Mouse (Mus musculus) MEL (cell line): ENCODE results near the gene Slc36a1. TPM values are rescaled to one million over a fixed set of nuclear protein-coding genes. Genes with fewer than 3 reads are reported as not detected.

ENCODE experiments used
- DNase-seq: peaks from one replicate; pipeline ENCODE4 v3.0.0; 2011; ENCODE audit warnings: low read depth, low spot score
- H3K27ac ChIP-seq: 2 replicates; pipeline ENCODE4 v1.5.1; 2012; ENCODE audit warnings: low read depth, mild to moderate bottlenecking, control low read depth, low read length, moderate library complexity; ENCODE audit not compliant: control insufficient read depth
- H3K27me3 ChIP-seq, 2 experiments: fragments of 150-350 bp in 1 of 2; sonication (generic) in 1 of 2; 2 replicates each; pipeline ENCODE4 v1.6.1; 2012; ENCODE audit warnings: low read length in 2 of 2, mild to moderate bottlenecking in 2 of 2, improper control_type of control experiment in 1 of 2, moderate library complexity in 1 of 2; ENCODE audit not compliant: insufficient read depth in 2 of 2, control insufficient read depth in 1 of 2
- H3K36me3 ChIP-seq, 2 experiments: 2 replicates each; pipeline ENCODE4 v1.6.1; 2012 to 2014; ENCODE audit warnings: low read length in 2 of 2, improper control_type of control experiment in 1 of 2, inconsistent platforms in 1 of 2, mild to moderate bottlenecking in 1 of 2; ENCODE audit not compliant: insufficient read depth in 2 of 2, control insufficient read depth in 1 of 2
- H3K4me1 ChIP-seq, 2 experiments: fragments of 150-350 bp in 1 of 2; sonication (generic) in 1 of 2; 2 replicates each; pipeline ENCODE4 v1.6.1; 2012; ENCODE audit warnings: low read length in 2 of 2, improper control_type of control experiment in 1 of 2, mild to moderate bottlenecking in 1 of 2; ENCODE audit not compliant: insufficient read depth in 2 of 2, control insufficient read depth in 1 of 2
- H3K4me3 ChIP-seq, 2 experiments: fragments of 150-350 bp in 1 of 2; sonication (generic) in 1 of 2; 2 replicates each; pipeline ENCODE4 v1.5.1; 2012; ENCODE audit warnings: low read depth in 2 of 2, low read length in 2 of 2, mild to moderate bottlenecking in 2 of 2, moderate library complexity in 2 of 2, control low read depth in 1 of 2, improper control_type of control experiment in 1 of 2; ENCODE audit not compliant: control insufficient read depth in 1 of 2, insufficient read depth in 1 of 2
- H3K79me2 ChIP-seq: 2 replicates; pipeline ENCODE4 v1.6.1; 2012; ENCODE audit warnings: mild to moderate bottlenecking, low read length, moderate library complexity; ENCODE audit not compliant: control insufficient read depth, poor library complexity, insufficient read depth
- H3K9ac ChIP-seq: 2 replicates; pipeline ENCODE4 v1.6.1; 2012; ENCODE audit warnings: low read depth, mild to moderate bottlenecking, control low read depth, low read length, moderate library complexity; ENCODE audit not compliant: control insufficient read depth, poor library complexity, severe bottlenecking
- H3K9me3 ChIP-seq: fragments of 150-350 bp; sonication (generic); replicated peaks from 2 replicates; pipeline ENCODE4 v1.6.1; 2012; ENCODE audit warnings: mild to moderate bottlenecking, low read length, improper control_type of control experiment, moderate library complexity; ENCODE audit not compliant: insufficient read depth
- CHD2 ChIP-seq: IDR thresholded peaks from 2 replicates; pipeline ENCODE4 v1.6.1; 2011; ENCODE audit warnings: low read length, improper control_type of control experiment
- CTCF ChIP-seq, 3 experiments: IDR thresholded peaks in 2 of 3; conservative IDR thresholded peaks in 1 of 3; 2 replicates each; pipeline ENCODE4 v1.5.1; 2011 to 2012; ENCODE audit warnings: low read length in 3 of 3, low read depth in 2 of 3, mild to moderate bottlenecking in 2 of 3, improper control_type of control experiment in 1 of 3, inconsistent platforms in 1 of 3, mixed read lengths in 1 of 3, moderate library complexity in 1 of 3; ENCODE audit not compliant: control insufficient read depth in 1 of 3, insufficient read depth in 1 of 3, poor library complexity in 1 of 3, severe bottlenecking in 1 of 3
- ELF1 ChIP-seq: IDR thresholded peaks from 2 replicates; pipeline ENCODE4 v1.6.1; 2014; ENCODE audit warnings: low read depth, mild to moderate bottlenecking, inconsistent platforms, low read length, improper control_type of control experiment, moderate library complexity
- EP300 ChIP-seq, 2 experiments: IDR thresholded peaks; 2 replicates each; pipeline ENCODE4 v1.6.1; 2011; ENCODE audit warnings: improper control_type of control experiment in 2 of 2, low read length in 2 of 2, low read depth in 1 of 2, mild to moderate bottlenecking in 1 of 2
- ETS1 ChIP-seq: IDR thresholded peaks from 2 replicates; pipeline ENCODE4 v1.6.1; 2012; ENCODE audit warnings: low read depth, mild to moderate bottlenecking, inconsistent platforms, low read length, improper control_type of control experiment, moderate library complexity
- GABPA ChIP-seq: IDR thresholded peaks from 2 replicates; pipeline ENCODE4 v1.6.1; 2012; ENCODE audit warnings: low read depth, mild to moderate bottlenecking, inconsistent platforms, low read length, improper control_type of control experiment, moderate library complexity
- JUND ChIP-seq: IDR thresholded peaks from 2 replicates; pipeline ENCODE4 v1.6.1; 2011; ENCODE audit warnings: low read depth, mild to moderate bottlenecking, improper control_type of control experiment, low read length
- MAX ChIP-seq: IDR thresholded peaks from 2 replicates; pipeline ENCODE4 v1.6.1; 2011; ENCODE audit warnings: low read length, improper control_type of control experiment
- MEF2A ChIP-seq: IDR thresholded peaks from 2 replicates; pipeline ENCODE4 v1.6.1; 2014; ENCODE audit warnings: low read depth, mild to moderate bottlenecking, inconsistent platforms, low read length, improper control_type of control experiment; ENCODE audit not compliant: poor library complexity, insufficient replicate concordance, severe bottlenecking; ENCODE audit errors: extremely low read depth
- MXI1 ChIP-seq: IDR thresholded peaks from 2 replicates; pipeline ENCODE4 v1.6.1; 2011; ENCODE audit warnings: mild to moderate bottlenecking, low read depth, low read length, improper control_type of control experiment
- MYB ChIP-seq: IDR thresholded peaks from 2 replicates; pipeline ENCODE4 v1.6.1; 2011; ENCODE audit warnings: mild to moderate bottlenecking, low read depth, low read length, improper control_type of control experiment
- MYC ChIP-seq: IDR thresholded peaks from 2 replicates; pipeline ENCODE4 v1.6.1; 2011; ENCODE audit warnings: low read depth, mild to moderate bottlenecking, low read length, improper control_type of control experiment, moderate library complexity
- NRF1 ChIP-seq: IDR thresholded peaks from 2 replicates; pipeline ENCODE4 v1.6.1; 2014; ENCODE audit warnings: low read depth, mild to moderate bottlenecking, inconsistent platforms, low read length, improper control_type of control experiment, moderate library complexity; ENCODE audit not compliant: poor library complexity, insufficient read depth, severe bottlenecking
- POLR2A ChIP-seq, 2 experiments: IDR thresholded peaks; 2 replicates each; pipeline ENCODE4 v1.6.1; 2011 to 2012; ENCODE audit warnings: low read length in 2 of 2, mild to moderate bottlenecking in 2 of 2, control low read depth in 1 of 2, improper control_type of control experiment in 1 of 2, low read depth in 1 of 2, moderate library complexity in 1 of 2; ENCODE audit not compliant: control insufficient read depth in 1 of 2, insufficient read depth in 1 of 2, poor library complexity in 1 of 2
- POLR2AphosphoS2 ChIP-seq: IDR thresholded peaks from 2 replicates; pipeline ENCODE4 v1.6.1; 2011; ENCODE audit warnings: low read length, improper control_type of control experiment
- RAD21 ChIP-seq: IDR thresholded peaks from 2 replicates; pipeline ENCODE4 v1.6.1; 2011; ENCODE audit warnings: mild to moderate bottlenecking, low read depth, low read length, improper control_type of control experiment
- RCOR1 ChIP-seq: IDR thresholded peaks from 2 replicates; pipeline ENCODE4 v1.6.1; 2012; ENCODE audit warnings: low read depth, mild to moderate bottlenecking, inconsistent platforms, low read length, improper control_type of control experiment
- SIN3A ChIP-seq: IDR thresholded peaks from 2 replicates; pipeline ENCODE4 v1.6.1; 2012; ENCODE audit warnings: low read length, improper control_type of control experiment, inconsistent platforms
- TBP ChIP-seq: IDR thresholded peaks from 2 replicates; pipeline ENCODE4 v1.8.0; 2011; ENCODE audit warnings: low read depth, low read length, improper control_type of control experiment
- UBTF ChIP-seq: IDR thresholded peaks from 2 replicates; pipeline ENCODE4 v1.6.1; 2012; ENCODE audit warnings: low read depth, mild to moderate bottlenecking, inconsistent platforms, low read length, improper control_type of control experiment, moderate library complexity, borderline replicate concordance; ENCODE audit not compliant: insufficient read depth
- USF2 ChIP-seq, 2 experiments: IDR thresholded peaks; 2 replicates each; pipeline ENCODE4 v1.6.1; 2011 to 2012; ENCODE audit warnings: improper control_type of control experiment in 2 of 2, low read length in 2 of 2, borderline replicate concordance in 1 of 2, inconsistent platforms in 1 of 2, low read depth in 1 of 2, mild to moderate bottlenecking in 1 of 2; ENCODE audit not compliant: insufficient read depth in 1 of 2
- ZC3H11A ChIP-seq: IDR thresholded peaks from 2 replicates; pipeline ENCODE4 v1.6.1; 2012; ENCODE audit warnings: low read depth, mild to moderate bottlenecking, inconsistent platforms, low read length, improper control_type of control experiment
- ZNF384 ChIP-seq: IDR thresholded peaks from 2 replicates; pipeline ENCODE4 v1.6.1; 2012; ENCODE audit warnings: low read depth, mild to moderate bottlenecking, inconsistent platforms, low read length, improper control_type of control experiment
- polyA plus RNA-seq, 2 experiments: library from polyadenylated mRNA; stranded (reverse) in 1 of 2; unstranded in 1 of 2; fragments of >175 nt in 1 of 2; fragments of >200 nt in 1 of 2; gene quantifications; 2 replicates each; pipeline versions ENCODE4 v1.2.1 to v1.2.4; 2012; ENCODE audit warnings: low replicate concordance in 2 of 2, low read depth in 1 of 2; ENCODE audit not compliant: insufficient read length in 2 of 2, insufficient read depth in 1 of 2, missing spikeins in 1 of 2
- total RNA-seq: library from RNA; depleted of rRNA; stranded (reverse); fragments of 300-350 nt; gene quantifications from 2 replicates; pipeline ENCODE4 v1.2.3, GENCODE M21; 2012

The Slc36a1 gene
- total and polyA plus RNA-seq, 3 experiments: 2.8 to 5.2 TPM; not detected in 1

DNA sequence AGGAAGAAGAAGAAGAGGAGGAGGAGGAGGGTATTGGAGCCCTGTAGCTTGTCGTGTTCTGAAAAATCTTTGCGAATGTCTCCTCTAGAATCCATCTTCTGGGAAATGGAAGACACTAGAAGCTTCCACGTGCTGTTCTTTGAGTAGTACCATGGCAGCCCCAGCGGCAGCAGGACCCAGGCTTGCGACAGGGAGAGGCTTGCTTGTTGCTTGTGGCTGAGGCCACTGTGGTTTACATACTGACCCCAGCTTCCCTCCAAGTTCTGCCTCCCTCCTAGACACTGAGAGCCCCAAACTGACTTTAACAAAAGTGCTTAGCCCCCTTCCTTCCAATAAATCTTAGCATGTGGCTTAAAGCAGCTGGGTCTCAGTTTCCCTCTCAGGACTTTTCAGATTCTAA, 19.9 kb upstream of the Slc36a1 start:
- Histone ChIP-seq H3K4me3 (no peak overlapping the region), H3K36me3 (no peaks in the 10 kb centered on the region), H3K9ac (no peak overlapping the region), H3K79me2 (no peaks in the 10 kb centered on the region), H3K9me3 (no peaks in the 10 kb centered on the region), H3K4me1 (no peaks in the 10 kb centered on the region), H3K27me3 (peaks cover 16 to 28% of the 10 kb centered on the region in 2 experiments), H3K27ac (no peak overlapping the region)
- no peak for DNase-seq
- TF ChIP-seq POLR2AphosphoS2 (no peak), GABPA (no peak), ZNF384 (no peak), JUND (no peak), MAX (no peak), MYC (no peak), CTCF (IDR thresholded peaks at IDR 0.05 in 2 of 3, conservative IDR thresholded peaks at IDR 0.05 in 1 of 3; ENCODE audit: control insufficient read depth in 1 of 3, insufficient read depth in 1 of 3, low read depth in 2 of 3, low read length in 3 of 3, poor library complexity in 1 of 3, severe bottlenecking in 1 of 3) (no peak), MYB (no peak), SIN3A (no peak), MXI1 (no peak), POLR2A (IDR thresholded peaks at IDR 0.05; ENCODE audit: control insufficient read depth in 1 of 2, insufficient read depth in 1 of 2, low read depth in 1 of 2, low read length in 2 of 2, poor library complexity in 1 of 2) (no peak), CHD2 (no peak), RAD21 (no peak), USF2 (IDR thresholded peaks at IDR 0.05; ENCODE audit: borderline replicate concordance in 1 of 2, insufficient read depth in 1 of 2, low read depth in 1 of 2, low read length in 2 of 2) (no peak), ETS1 (no peak), ELF1 (no peak), EP300 (IDR thresholded peaks at IDR 0.05; ENCODE audit: low read depth in 1 of 2, low read length in 2 of 2) (no peak), TBP (no peak)

DNA sequence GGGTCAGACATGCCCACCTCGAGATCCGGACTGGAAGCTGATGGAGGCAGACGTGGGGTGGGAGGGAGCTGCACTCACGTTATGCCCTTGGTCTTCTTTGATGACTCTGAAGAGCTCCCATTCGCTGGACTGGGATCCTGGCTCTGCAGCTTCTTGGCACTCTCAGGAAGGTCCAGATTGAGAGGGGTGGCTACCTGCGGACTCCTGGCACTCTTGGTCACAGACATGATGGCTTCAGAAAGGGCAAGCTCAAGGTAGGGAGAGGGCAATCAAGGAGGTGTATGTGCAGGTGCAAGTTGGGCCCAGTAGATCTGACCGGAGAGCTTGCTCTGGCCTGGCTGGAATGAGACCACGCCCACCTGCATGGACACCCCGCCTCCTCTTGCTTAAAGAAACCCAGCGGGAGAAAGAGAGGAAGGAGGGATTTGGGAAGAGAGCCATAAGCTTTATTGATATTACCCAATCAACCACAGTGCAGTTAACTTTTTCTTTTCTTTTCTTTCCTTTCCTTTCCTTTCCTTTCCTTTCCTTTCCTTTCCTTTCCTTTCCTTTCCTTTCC, 19.3 kb upstream of the Slc36a1 start, which contains the start of gene Slc36a2:
Gene Slc36a2, minus strand, starts transcription at position 345 of the 559 bp plus-strand sequence.
- H3K4me1 ChIP-seq: no peaks in the 10 kb centered on the region
- H3K4me3 ChIP-seq: no peak within 1 kb of the TSS
- no peak within 1 kb of the TSS for H3K27ac ChIP-seq
- no peak within 1 kb of the TSS for H3K9ac ChIP-seq
- TF ChIP-seq ETS1 (no peak), RCOR1 (no peak), CTCF (IDR thresholded peaks at IDR 0.05 in 2 of 3, conservative IDR thresholded peaks at IDR 0.05 in 1 of 3; ENCODE audit: control insufficient read depth in 1 of 3, insufficient read depth in 1 of 3, low read depth in 2 of 3, low read length in 3 of 3, poor library complexity in 1 of 3, severe bottlenecking in 1 of 3) (no peak), MEF2A (no peak), UBTF (no peak), SIN3A (no peak), GABPA (no peak), CHD2 (no peak), NRF1 (no peak), MAX (no peak), ZC3H11A (no peak)
- no peaks in the 10 kb centered on the region for H3K79me2 ChIP-seq
- peaks cover 16 to 28% of the 10 kb centered on the region in 2 experiments for H3K27me3 ChIP-seq
- DNase-seq: no peak
- H3K9me3 ChIP-seq: no peaks in the 10 kb centered on the region
- no peaks in the 10 kb centered on the region for H3K36me3 ChIP-seq
